Mouse (Mus musculus): ENCODE results near the gene Srrd. TPM values are rescaled to one million over a fixed set of nuclear protein-coding genes. Genes with fewer than 3 reads are reported as not detected.
A peak's percentile ranks its signal among the peaks of the same experiment; 100 is the strongest.

Gene Srrd
- polyA plus RNA-seq, 1 experiment, result 38.4 TPM

DNA sequence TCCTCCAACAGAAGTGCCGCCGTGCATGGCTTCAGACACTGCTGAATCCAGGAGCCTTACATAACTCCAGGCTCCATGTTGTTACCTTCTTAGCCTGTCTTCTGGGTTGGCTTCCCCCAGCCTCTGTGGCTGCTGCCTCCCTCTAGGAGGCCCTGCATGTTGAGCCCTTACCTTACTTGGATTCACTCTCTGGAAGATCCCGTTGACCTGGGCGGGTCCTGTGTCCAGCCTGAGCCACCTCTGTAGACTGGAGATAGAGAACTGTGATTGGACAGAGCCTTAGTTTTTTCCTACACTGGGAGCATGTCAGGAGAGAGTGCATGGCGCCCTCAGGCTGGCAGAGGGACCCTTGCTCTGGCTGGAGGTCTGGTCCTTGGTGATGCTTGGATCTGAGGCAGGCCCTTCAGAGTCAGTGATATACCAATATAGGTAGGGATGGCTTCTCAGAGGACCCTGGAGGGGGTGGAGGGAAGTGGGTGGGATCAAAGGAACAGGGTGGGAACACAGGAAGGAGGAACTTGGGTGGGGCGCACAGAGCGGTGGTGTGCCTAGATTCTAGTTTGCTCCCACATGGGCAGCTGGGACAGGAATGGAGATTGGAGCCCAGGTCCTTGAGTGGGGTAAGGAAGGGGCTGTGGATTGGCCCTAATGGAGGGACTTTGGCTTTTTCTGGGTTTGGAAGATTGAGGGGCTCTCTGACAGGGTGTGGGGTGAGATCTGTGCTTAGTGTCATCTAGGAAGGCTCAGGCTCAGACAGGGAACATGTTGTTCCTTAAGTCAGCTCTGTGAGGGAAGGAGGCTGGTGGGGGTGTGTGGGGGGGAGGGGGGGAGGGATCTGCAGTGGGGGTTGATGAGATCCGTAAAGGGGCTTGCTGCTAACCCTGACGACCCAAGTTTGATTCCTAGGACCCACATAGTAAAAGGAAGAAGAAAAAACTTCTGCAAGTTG, 54.4 kb downstream of the Srrd start:
- H3K4me3 ChIP-seq (replicated peaks; ENCODE audit: extremely low read depth, low read depth, low read length), result peak overlapping the region; percentile 79
- H3K4me1 ChIP-seq (ENCODE audit: control insufficient read depth, insufficient read depth, low read length), result peaks cover 61% of the 10 kb centered on the region
- TF ChIP-seq POLR2A (IDR thresholded peaks at IDR 0.05; ENCODE audit: borderline replicate concordance, extremely low read depth, low read depth, low read length) (peak; percentile 59; the same call in 1 of the 2 replicates), CTCF (IDR thresholded peaks at IDR 0.05; ENCODE audit: insufficient read depth, low read length) (no peak)
- no peak for DNase-seq
- 49% methylated on average over 9 of the region's 9 CpGs for WGBS

- no peak for TF ChIP-seq POLR2A (IDR thresholded peaks at IDR 0.05; ENCODE audit: borderline replicate concordance, extremely low read depth, low read depth, low read length)
- TF ChIP-seq CTCF (IDR thresholded peaks at IDR 0.05; ENCODE audit: insufficient read depth, low read length), result no peak
- DNase-seq, result no peak
- no peak overlapping the region for H3K4me3 ChIP-seq (replicated peaks; ENCODE audit: extremely low read depth, low read depth, low read length)
- 70% methylated on average over 2 of the region's 2 CpGs for WGBS
- H3K4me1 ChIP-seq (ENCODE audit: control insufficient read depth, insufficient read depth, low read length), result peaks cover 63% of the 10 kb centered on the region
Observed at GRCm38 (mm10) chr5:112287652-112288051, 55.2 kb downstream of the Srrd start.

Other genes with a start within 250 kb of the Srrd start
- gene Cryba4, start 90.5 kb downstream of the Srrd start, polyA plus RNA-seq (2012; rRNA removed), result 1.0 and 1.4 TPM in 2 replicates
- gene Crybb1, start 87.2 kb downstream of the Srrd start, polyA plus RNA-seq (2012; rRNA removed), result 0.14 TPM in 1 of 2 replicates, not detected in the other
- 122 and 144 TPM in 2 replicates for gene Tpst2, start 66.3 kb downstream of the Srrd start, polyA plus RNA-seq (2012; rRNA removed)
- gene Tfip11, start 16.7 kb downstream of the Srrd start, polyA plus RNA-seq (2012; rRNA removed), result 33.5 and 36.2 TPM in 2 replicates
- gene Hps4, start within 50 bp of the Srrd start, polyA plus RNA-seq (2012; rRNA removed), result 34.7 and 40.9 TPM in 2 replicates
- gene Gm6583, start 13.0 kb upstream of the Srrd start, polyA plus RNA-seq (2012; rRNA removed), result 0.06 TPM in 1 of 2 replicates, not detected in the other
- gene Asphd2, start 51.8 kb upstream of the Srrd start, polyA plus RNA-seq (2012; rRNA removed), result 0.41 and 0.56 TPM in 2 replicates
- gene Gm6588, start 106.4 kb upstream of the Srrd start, polyA plus RNA-seq (2012; rRNA removed), result not detected in 2 replicates
- 0.12 and 0.38 TPM in 2 replicates for gene Sez6l, start 234.1 kb upstream of the Srrd start, polyA plus RNA-seq (2012; rRNA removed)